Mouse (Mus musculus) gastrocnemius, postnatal 36 days (tissue): Measurements from ENCODE around the gene Myadml2. TPM values are rescaled to one million over a fixed set of nuclear protein-coding genes. Genes with fewer than 3 reads are reported as not detected.

Experiments
- DNase-seq, 2 experiments: peaks; one replicate each; pipeline ENCODE4 v3.0.0; 2022
- intact Hi-C: fragments of 180-260 bp; cut with DNase I; formaldehyde crosslinking; loops from one replicate; pipeline ENCODE4 v1.15.1; 2025
- total RNA-seq, 2 experiments: library from RNA; stranded (reverse); gene quantifications; 2 replicates each; pipeline ENCODE4 v1.2.3; 2021

Myadml2 gene
- total RNA-seq, 2 experiments from 2014 or later, result 129 to 137 TPM

DNA sequence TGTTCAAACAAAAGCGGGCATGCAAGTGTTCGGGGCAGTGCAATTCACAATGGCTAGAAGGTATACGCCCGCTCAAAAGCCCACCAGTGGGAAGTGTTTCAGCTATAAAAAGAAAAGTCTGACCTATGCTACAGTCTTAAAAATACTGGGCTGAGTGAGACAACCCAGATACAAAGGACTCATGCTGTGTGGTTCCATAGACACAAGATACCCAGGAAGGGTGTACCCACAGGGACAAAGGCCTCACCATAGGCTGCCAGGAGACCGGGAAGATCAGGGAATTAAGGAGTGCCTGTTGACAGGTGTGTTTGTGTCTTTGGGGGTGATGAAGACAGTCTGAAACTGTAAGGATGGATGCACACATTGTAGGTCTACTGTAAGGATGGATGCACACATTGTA, 15.8 kb upstream of the Myadml2 start:
- DNase-seq, result no peak
- intact Hi-C loops, result loop anchor here (5.0 kb wide), 1 partner anchor 114 kb away; no protein-coding TSS in a partner anchor

DNA sequence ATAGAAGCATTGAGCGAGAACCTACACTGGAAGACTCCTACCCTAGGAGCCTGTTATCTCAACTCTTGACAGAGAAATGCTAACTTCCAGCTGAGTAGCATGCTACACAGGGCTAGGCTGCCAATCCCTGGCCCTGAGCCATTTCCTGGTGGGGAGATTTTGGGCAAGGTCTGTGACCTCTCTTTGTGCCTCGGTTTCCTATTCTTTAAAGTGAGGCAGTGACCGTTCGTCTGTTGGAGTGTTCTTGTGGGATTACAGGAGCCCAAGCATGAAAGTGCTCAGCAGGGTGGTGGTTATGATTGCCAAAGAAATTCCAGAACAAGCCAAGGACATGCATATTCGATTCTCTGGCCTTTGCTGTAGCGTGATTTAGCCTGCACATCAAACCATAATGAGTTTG, 14.8 kb upstream of the Myadml2 start:
- intact Hi-C loops, result loop anchor here (5.0 kb wide), 1 partner anchor 115 kb away; no protein-coding TSS in a partner anchor
- DNase-seq, result no peak

DNA sequence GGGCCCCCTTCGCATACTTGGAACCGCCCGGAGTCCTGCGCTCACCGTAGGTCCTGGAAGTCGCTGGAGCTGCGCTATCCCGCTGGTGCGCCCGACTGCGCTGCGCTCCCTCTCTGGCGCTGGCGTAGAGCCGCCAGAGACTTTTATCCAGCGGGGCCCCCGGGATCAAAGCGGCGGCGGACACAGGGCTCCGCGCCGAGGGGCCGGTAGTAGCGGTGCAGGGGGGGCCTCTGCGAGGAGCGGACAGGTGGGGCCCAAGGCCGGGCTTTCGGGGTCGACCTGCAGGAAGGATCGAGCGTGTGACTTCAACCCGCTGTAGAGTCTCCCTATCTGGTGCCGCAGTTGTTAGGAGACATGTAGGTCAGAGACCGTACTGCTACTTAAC, 13.1 kb upstream of the Myadml2 start, which contains the start of gene Notum:
Gene Notum (minus strand): TSS at position 100 of the 385 bp plus-strand sequence.
- DNase-seq, result no peak
- intact Hi-C loops, result loop anchor here (5.0 kb wide), 1 partner anchor 116 kb away; no protein-coding TSS in a partner anchor

DNA sequence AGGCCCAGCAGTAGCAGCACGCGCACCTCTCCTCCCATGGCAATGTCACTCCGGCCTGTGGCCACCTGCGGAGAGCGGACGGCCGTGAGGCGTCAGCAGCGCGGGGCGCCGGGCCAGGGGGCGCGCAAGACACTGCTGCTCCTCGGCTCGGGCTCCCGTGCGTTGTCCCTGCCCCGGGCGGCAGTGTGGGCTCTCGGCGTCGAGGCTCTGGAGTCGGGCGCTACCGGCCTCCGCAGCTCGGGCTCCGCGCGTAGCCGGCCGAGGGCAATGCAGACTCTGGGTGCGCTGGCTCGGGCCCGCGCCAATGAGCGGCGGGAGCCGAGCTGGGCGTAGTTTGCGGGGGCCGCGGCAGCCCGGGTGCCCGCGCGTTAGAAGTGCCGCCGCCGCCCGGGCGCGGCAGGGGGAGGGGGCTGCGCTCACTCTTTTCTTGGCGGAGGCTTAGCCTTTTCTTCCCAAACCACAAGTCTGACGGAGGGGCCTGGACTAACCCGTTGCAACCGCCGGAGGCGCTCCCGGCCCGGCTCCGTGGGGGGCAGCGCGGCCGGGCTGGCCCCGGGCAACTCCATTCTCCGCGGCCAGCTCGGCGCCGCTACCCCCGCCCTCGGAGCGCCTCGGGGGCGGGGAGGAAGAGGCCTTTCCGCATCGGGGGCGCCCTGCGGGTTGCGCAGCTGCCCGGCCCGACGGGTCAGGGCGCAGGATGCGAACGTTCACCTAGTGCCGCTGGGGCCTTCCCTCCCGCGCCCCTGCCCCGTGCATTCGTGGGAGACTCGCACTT, 12.5 kb upstream of the Myadml2 start:
- intact Hi-C loops, result loop anchor here (5.0 kb wide), 1 partner anchor 117 kb away; no protein-coding TSS in a partner anchor
- DNase-seq, result no peak

DNA sequence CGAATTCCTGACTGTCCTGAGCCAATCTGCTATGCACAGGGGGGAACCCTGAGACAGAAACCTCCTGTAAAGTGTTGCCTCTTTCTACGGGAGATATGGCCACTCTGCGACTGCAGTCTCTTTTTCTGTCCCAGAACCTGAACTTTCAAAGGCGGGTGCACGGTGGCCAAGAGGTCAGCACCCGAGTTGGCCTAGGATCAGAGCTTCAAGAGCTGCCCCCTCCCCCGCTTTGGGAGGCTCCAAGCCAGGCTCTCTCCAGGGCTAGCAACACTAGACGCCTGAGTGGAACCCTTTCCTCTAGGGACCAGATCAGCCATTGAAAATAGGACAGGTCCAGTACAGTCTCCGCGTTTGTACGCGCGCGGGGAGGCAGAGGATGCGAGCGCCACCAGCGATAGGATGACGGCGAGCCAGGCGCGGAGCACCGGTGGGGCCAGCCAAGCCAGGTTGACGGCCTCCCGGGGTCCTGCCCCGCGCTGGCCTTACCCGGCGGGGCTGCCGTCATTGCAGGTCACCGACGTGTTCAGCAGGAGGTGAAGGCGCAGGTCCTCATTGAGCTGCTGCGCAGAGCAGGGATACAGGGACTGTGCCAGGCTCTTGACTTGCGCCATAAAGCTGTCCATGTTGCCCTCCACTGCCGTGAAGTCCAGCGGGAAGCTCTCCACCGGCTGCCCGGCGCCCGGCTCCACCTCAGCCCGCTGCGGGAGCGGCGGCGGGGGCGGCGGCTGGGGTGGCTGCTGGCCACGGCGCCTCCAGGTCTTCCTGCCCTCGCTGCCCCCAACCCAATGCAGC, 11.7 kb upstream of the Myadml2 start:
- DNase-seq, result no peak
- intact Hi-C loops, result loop anchor here (2.0 to 5.0 kb wide), 2 partner anchors 53 to 118 kb away; partner anchors contain the start of genes Cenpx and Lrrc45

DNA sequence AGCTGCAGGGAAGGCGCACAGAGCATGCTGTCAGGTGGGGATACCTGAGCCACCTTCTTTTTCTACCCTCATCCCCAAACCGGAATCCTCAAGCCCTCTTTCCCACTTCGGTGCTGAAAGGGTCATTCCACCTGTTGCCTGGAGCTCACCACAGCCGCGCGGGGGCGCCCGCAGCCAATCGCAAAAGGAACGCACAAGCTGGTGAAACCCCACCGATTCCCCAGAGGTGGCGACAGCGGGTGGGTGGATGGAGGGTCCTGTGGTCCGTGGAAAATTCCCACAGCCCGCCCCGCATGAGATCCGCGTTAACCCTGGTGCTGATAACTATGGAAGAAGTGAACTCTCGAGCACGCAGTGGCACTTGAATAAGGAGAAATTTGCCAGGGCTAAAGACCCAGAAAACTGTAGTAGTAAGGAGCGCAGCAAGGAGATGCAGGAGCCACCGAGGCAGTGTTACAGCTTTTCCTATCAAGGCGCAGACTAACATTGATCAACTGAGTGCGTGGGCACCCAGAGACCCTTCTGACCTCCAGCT, 11.0 kb upstream of the Myadml2 start:
- peak; percentile 71 to 79 for DNase-seq
- intact Hi-C loops, result loop anchor here (2.0 kb wide), 1 partner anchor 54 kb away; the partner anchor contains the start of genes Cenpx and Lrrc45

DNA sequence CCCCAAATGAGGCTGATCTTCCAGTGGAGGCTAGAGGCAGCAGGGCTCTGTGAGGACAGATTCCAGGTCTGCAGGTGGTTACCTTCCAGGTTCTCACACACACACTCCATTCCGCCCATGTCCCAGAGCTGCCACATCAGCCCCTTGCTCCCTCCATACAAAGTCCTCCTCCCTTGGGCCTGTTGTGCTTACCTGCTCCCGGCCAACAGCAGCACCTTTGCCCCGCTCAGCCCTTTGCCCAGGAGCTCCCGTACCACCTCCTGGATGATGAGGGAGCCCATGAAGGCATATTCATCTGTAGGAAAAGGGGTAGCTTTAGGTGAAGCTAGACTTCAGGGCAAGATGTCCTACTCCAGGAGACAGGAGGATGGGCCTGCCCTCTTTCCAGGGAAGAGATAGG, 9.3 kb upstream of the Myadml2 start:
- intact Hi-C loops, result no loop called here
- no peak for DNase-seq

DNA sequence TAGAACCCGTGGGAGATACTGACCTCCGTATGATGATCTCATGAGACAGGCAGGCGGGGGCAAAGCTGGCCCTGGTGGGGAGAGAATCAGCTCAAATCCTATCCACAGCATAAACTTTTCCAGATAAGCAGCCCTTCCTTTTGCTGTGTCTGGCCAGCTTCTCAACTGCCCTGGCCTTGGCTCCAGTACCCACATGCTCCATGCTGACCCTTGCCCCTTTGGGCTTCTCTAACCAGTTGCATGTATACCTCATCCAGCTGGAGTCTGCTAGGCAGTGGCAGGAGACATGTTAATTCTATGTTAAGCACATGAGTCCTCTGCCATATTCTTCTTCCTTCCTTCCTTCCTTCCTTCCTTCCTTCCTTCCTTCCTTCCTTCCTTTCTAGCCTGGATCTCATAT, 6.8 kb upstream of the Myadml2 start:
- intact Hi-C loops, result no loop called here
- no peak for DNase-seq

DNA sequence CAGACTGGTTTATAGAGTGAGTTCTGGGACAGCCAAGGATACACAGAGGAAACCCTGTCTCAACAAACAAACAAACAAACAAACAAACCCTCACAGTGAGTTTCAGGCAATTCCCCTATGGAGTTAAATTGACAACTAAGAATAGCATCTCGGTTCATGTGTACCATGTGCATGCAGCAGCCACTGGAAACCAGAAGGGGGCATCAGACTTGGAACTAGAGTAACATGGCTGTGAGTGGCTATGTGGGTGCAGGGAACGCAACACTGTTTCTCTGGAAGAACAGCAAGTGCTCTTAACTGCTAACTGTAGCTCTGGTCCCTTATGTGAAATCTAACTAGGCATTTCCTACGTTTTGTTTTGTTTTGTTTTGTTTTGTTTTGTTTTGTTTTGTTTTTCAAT, 3.9 kb upstream of the Myadml2 start:
- intact Hi-C loops, result no loop called here

DNA sequence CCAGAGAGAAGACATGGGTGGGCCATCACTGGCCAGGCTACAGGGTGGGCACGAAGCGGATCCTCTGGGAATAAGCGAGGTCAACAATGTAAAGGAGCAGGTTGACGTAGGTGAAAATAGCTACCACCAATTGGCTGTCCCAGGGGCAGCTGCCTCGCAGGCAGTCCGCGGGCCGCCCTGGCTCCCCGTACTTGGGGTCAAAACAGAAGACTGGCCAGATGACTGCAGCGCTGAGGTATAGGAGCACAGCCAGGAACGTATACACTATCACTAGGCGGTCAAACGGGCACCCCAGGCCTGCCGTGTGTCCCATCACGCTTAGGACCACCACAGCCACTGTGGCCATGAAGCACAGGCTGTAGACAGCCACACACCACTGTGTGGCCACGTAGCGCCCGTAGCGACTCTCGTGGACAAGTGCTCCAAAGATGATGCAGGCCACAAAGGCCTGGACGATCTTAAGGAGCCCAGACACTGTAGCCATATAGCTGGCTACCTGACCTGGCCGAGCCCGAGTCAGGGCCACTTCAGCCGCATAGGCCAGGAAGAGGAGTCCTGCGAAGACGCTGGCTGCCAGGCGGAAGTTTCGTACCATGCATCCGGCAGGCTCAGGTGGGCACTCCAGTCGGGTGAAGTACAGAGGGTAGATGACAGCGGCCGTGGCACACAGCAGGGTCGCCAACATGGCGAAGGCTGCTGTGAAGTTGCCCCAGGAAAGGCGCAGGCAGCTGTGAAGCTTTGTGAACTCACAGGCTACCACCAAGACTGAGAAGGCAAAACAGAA, 719 bp downstream of the Myadml2 start:
- no peak for DNase-seq
- intact Hi-C loops, result loop anchor here (2.0 kb wide), 1 partner anchor 14 kb away; the partner anchor contains the start of gene Mafg

More for the DNA sequence above, 3.9 kb upstream of the Myadml2 start:
- no peak for DNase-seq

DNA sequence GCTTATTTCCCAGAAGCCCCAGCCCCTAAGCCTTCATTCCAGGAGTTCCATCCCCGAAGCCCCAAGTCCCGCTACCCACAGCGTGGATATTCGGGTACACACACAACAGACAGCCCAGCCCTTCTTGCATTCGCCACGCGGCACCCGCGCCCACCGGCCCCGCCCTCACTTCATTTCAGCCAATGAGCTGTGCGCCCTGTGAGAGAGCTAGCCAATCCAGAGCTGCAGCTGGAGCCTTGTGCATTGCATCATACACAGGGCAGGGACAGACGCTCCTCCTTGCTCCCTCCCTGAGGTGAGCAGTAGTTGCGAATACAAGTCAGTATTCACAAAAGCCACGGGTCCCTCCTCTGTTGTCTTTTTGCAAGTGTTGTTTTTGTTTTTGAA, 4.4 kb downstream of the Myadml2 start, which contains the start of gene Pycr1:
Gene Pycr1 (minus strand): TSS at position 169 of the 387 bp plus-strand sequence.
- intact Hi-C loops, result no loop called here
- DNase-seq, result peak; percentile 90 to 94

DNA sequence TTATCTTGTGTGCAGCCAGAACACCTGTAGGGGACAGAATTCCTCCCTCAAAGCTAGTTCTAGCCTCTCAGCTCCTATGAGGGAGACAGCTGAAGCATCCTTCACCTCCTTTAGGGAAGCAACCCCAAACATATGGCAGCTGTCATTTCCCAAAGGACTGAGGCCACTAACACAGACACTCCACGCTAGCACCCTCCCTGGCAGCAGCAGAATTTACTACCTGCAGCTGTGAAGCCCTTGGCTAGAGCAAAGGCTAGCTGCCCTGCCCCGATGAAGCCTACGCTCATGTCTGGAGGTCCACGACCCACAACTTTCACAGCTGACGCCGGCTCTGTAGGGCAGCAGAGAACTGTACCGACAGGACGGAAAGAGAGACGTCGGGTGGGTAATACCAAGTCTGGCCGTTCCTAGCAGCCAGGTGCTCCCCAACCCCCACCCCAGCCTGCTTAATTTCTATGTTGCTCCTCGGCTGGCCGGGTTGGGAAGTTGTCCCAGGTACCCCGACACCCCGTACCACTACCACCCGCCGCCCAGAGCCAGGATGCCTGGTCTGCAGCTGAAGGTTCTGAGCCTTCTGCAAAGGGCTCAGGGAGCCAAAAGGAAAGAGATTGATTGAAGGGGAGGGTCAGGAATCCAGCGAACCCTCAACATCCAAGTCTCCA, 4.9 kb downstream of the Myadml2 start:
- intact Hi-C loops, result no loop called here
- DNase-seq, result no peak

DNA sequence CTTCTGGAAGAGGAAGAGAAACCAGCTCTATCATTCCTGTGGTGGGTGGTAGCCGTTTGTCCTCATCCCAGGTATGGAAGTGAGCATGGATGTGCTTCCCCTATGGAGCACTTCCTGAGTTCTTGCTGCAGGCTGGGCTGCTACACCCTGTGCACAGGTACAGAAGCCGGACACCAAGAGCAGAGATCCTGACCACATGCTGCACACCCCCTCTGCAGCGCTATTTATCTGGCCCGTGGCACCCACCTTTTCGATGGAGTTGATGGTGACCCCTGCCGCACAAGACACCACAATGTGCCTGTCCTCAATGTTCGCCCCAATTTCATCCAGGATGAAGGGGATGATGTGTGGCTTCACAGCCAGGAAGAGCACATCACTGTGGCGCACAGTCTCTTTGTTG, 6.1 kb downstream of the Myadml2 start:
- DNase-seq, result no peak
- intact Hi-C loops, result no loop called here

DNA sequence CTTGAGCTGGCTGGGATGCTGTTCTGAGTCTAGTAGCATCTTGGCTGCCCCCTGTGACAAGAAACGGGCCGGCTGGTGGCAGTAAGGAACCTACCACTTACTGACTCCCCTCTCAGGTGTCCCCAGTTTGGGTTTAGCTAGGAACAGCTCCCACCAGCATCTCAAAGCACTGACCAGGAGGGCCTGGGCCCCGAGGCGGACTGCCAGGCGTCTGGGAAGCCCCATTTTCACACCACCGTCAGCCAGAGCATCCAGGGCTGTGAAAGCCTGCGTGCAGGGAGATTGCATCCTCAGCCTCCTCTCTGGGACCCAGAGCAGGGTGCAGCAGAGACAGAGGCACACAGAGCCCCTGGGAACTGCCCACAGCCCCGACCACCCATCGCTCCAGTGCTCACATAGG, 6.7 kb downstream of the Myadml2 start:
- intact Hi-C loops, result no loop called here
- DNase-seq, result no peak

DNA sequence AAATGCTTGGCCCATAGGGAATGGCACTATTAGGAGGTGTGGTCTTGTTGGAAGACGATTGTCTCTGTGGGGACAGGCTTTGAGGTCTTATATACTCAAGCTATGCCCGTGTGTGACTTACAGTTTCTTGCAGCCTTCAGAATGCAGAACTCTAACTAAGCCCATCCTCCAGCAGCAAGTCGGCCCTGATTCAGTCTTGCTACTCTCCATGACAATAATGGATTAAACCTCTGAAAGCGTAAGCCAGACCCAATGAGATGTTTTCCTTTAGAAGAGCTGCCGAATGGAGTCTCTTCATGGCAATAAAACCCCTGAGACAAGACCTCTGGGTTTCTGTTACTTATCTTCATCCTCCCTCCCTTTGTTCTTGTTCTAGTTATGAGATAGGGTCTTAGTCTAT, 13.1 kb downstream of the Myadml2 start:
- intact Hi-C loops, result no loop called here
- DNase-seq, result no peak

DNA sequence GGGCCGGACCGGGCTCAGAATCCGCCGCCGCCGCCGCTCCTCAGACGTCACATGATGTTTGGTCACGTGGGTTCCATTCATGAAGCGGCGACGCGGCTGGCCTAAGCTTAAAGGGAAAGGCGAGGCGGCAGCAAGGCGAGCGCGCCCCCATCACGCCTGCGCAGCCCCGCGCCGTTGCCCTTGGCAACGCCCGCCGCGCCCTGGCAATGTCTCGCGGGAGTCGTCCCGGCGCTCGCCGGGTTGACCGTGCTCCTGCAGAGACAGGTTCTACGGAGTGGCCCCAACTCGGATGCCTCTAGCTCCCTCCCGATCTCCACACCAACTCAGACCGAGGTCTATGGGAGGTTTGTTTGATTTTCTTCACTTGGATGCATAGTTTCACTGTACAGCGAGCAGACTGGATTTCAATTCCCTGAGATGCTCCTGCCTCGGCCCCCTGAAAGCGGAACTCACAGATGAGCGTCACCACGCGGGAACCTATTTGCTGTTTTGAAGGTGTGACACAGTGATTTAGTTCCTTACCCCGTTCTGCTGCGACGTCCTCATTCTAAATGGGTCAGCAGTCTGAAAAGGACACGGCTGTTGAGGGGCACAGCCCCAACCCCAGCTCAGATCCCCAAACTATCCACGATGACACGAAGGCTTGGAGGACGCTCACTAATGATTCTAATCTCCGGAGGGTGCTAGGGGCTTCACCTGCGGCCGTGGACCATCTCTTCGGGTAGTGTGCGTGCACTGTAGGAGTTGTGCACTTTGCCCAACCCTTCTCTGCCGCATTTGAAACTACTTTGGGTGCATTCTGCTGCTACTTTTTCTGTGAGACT, 14.2 kb downstream of the Myadml2 start, which contains the start of gene Mafg:
Gene Mafg (minus strand): TSS at position 81 of the 824 bp plus-strand sequence.
- intact Hi-C loops, result loop anchor here (2.0 kb wide), 1 partner anchor 13 kb away; no protein-coding TSS in a partner anchor
- DNase-seq, result peak; percentile 84 to 90

DNA sequence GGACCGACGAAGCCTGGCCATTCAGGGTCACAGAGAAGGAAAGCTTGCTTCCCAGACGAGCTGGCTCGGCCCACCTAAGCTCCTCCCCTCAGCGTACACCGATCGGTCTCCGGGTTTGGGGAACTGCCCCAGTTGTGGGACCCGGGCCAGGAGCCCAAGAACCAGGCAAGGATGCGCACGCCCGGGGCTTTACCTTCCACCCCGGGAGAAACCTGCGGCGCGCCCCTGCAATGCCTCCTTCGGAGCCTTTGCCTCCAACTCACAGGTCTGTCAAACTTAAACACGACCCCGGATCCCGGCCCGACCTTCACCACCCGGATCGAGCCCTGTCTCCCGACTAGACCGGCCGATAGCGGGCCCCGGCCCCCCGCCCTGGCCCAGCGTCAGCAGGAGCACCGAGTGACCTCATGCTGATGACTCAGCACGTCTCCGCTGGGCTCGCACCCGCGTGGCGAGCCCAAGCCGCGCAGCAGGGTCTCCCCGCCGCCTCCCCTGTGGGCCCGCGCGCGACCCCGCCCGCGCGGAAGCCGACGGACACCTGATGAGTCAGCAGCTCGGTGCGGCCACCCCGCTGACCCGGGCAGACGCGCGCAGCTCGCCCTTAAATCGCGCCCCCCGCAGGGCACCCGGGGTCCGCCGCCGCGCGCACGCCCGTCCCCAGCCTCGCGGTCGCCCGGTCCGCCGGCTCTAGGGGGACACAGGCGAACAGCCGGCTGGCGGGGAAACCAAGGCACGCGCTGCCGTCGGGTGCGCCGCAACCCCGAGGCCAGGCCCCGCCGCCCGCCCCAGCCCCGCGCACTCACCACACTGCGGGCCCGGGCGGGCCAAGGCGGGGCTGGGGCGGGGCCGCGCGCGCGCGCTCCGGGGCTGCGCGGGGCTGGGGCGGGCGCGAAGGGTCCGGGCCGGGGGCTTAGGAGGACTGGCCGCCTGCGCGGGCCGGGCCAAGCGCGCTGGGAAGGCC, 15.1 kb downstream of the Myadml2 start:
- intact Hi-C loops, result loop anchor here (2.0 kb wide), 1 partner anchor 14 kb away; no protein-coding TSS in a partner anchor
- peak; percentile 76 to 77 for DNase-seq
